Comparison of ENCODE assay signal across 25 mouse cellular contexts in the genomic region with DNA sequence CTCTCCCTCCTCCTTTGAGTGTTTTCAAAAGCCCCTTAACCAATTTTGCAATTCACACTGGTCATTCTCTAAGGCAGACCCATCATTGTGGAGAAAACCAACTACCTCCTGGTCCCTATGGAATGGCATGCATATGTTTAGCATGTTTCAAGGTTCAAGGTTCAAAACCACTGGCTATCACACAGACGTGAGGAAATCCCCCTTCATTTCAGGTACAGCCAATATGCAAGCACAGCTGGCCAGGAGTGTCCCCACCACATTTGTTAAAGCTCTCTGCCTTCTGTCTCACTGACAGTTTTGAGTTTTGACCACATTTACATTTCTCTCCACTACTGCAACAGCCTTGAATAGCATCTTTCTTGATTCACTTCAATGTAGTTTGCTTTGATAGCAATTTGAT.
"Had no signal": no experiment of that assay in that cellular context is flagged by ENCODE, and none has a peak within 500 bp of the region (broad histone marks: within the 10 kb centered on the region; RNA-seq: fewer than 3 reads in every experiment).

No protein-coding gene starts in this region.

- H3K9ac ChIP-seq: embryonic facial prominence, embryonic 12.5 days; embryonic facial prominence, embryonic 13.5 days; embryonic facial prominence, embryonic 15.5 days; forebrain, embryonic 12.5 days; forebrain, embryonic 13.5 days; forebrain, embryonic 15.5 days; forebrain, postnatal 0 days had no signal

- H3K36me3 ChIP-seq: embryonic facial prominence, embryonic 10.5 days; embryonic facial prominence, embryonic 12.5 days; embryonic facial prominence, embryonic 13.5 days; embryonic facial prominence, embryonic 15.5 days; forebrain, embryonic 10.5 days; forebrain, embryonic 12.5 days; forebrain, embryonic 15.5 days; heart, embryonic 10.5 days had no signal

- H3K4me3 ChIP-seq: embryonic facial prominence, embryonic 10.5 days; embryonic facial prominence, embryonic 12.5 days; embryonic facial prominence, embryonic 13.5 days; embryonic facial prominence, embryonic 15.5 days; erythroblast, embryonic 14.5 days; forebrain, embryonic 10.5 days; forebrain, embryonic 12.5 days; forebrain, embryonic 13.5 days; forebrain, embryonic 15.5 days; gastrocnemius, adult 2 months; heart, adult 2 months; heart, embryonic 10.5 days had no signal

- H3K9me3 ChIP-seq: embryonic facial prominence, embryonic 10.5 days; embryonic facial prominence, embryonic 12.5 days; embryonic facial prominence, embryonic 13.5 days; embryonic facial prominence, embryonic 15.5 days; forebrain, embryonic 10.5 days; forebrain, embryonic 12.5 days; forebrain, embryonic 13.5 days; forebrain, embryonic 15.5 days; heart, embryonic 10.5 days had no signal

- H3K4me2 ChIP-seq: embryonic facial prominence, embryonic 12.5 days; embryonic facial prominence, embryonic 13.5 days; embryonic facial prominence, embryonic 15.5 days; forebrain, embryonic 12.5 days; forebrain, embryonic 13.5 days; forebrain, embryonic 15.5 days had no signal

- H3K27me3 ChIP-seq: embryonic facial prominence, embryonic 12.5 days; embryonic facial prominence, embryonic 13.5 days; embryonic facial prominence, embryonic 15.5 days; forebrain, embryonic 12.5 days; forebrain, embryonic 13.5 days; forebrain, embryonic 15.5 days had no signal

- DNase-seq: cerebellum, adult 9-10 months; cerebellum, adult 9-11 months; cerebellum, postnatal 10 days; cerebellum, postnatal 14 days; cerebellum, postnatal 25 days; cerebellum, postnatal 36 days; forebrain, postnatal 0 days; gastrocnemius, adult 2 months; gastrocnemius, postnatal 10 days; gastrocnemius, postnatal 14 days; gastrocnemius, postnatal 25 days; gastrocnemius, postnatal 36 days; heart, adult 11 months; heart, adult 18-20 months; heart, adult 2 months had no signal

- H3K4me1 ChIP-seq: embryonic facial prominence, embryonic 10.5 days; embryonic facial prominence, embryonic 12.5 days; embryonic facial prominence, embryonic 13.5 days; embryonic facial prominence, embryonic 15.5 days; forebrain, embryonic 10.5 days; forebrain, embryonic 12.5 days; forebrain, embryonic 15.5 days had no signal

- H3K27ac ChIP-seq: embryonic facial prominence, embryonic 10.5 days; embryonic facial prominence, embryonic 12.5 days; embryonic facial prominence, embryonic 13.5 days; embryonic facial prominence, embryonic 15.5 days; forebrain, embryonic 10.5 days; forebrain, embryonic 12.5 days; forebrain, embryonic 13.5 days; forebrain, embryonic 15.5 days; gastrocnemius, adult 2 months; heart, adult 2 months; heart, embryonic 10.5 days had no signal
